Mouse (Mus musculus): ENCODE data around the gene Mydgf. TPM values are rescaled to one million over a fixed set of nuclear protein-coding genes. Genes with fewer than 3 reads are reported as not detected.
A peak's percentile ranks its signal among the peaks of the same experiment; 100 is the strongest.

Mydgf gene
- total and polyA plus RNA-seq, 3 experiments: 25.4 to 28.3 (median 26.0) TPM

- peak overlapping the region; percentile 95 for H3K27ac ChIP-seq
- H3K79me2 ChIP-seq (replicated peaks; ENCODE audit: control insufficient read depth, insufficient read depth, low read length): peaks cover 3% of the 10 kb centered on the region
- WGBS: 18% methylated on average over 12 of the region's 12 CpGs
- peak in 1 of 2 experiments; percentile 44 for DNase-seq
- H3K36me3 ChIP-seq (ENCODE audit: control insufficient read depth, insufficient read depth, low read length): no peaks in the 10 kb centered on the region
- peak overlapping the region; percentile 63 for H3K9ac ChIP-seq (ENCODE audit: low read depth, low read length)
- TF ChIP-seq CTCF (IDR thresholded peaks at IDR 0.05): no peak
- TF ChIP-seq POLR2A (IDR thresholded peaks at IDR 0.05; ENCODE audit: insufficient read depth, low read depth, low read length): no peak
- peak overlapping the region; percentile 71 for H3K4me3 ChIP-seq
- H3K4me1 ChIP-seq (ENCODE audit: control insufficient read depth, insufficient read depth, low read length): peaks cover 7% of the 10 kb centered on the region
- no peaks in the 10 kb centered on the region for H3K27me3 ChIP-seq (ENCODE audit: control insufficient read depth, insufficient read depth, low read length)
- intact Hi-C loops (cut with DNase I): loop anchor here (2.0 kb wide), 1 partner anchor 36 kb away; no protein-coding TSS in a partner anchor
Observed at GRCm38 (mm10) chr17:56219251-56219650, 35.5 kb upstream of the Mydgf start.

GRCm38 (mm10) chr17:56218377-56219191, 34.9 kb upstream of the Mydgf start, which contains the start of gene Dpp9:
Gene Dpp9, minus strand, starts transcription at chr17:56218905.
- WGBS: under 1% methylated on average over 77 of the region's 78 CpGs

GRCm38 (mm10) chr17:56217670-56218069, 34.0 kb upstream of the Mydgf start:
- WGBS: 55% methylated on average over 13 of the region's 13 CpGs
- Histone ChIP-seq H3K27ac (peak overlapping the region; percentile 95; the same call in 1 of the 2 replicates), H3K9ac (ENCODE audit: low read depth, low read length) (peak overlapping the region; percentile 96), H3K79me2 (replicated peaks; ENCODE audit: control insufficient read depth, insufficient read depth, low read length) (peaks cover 3% of the 10 kb centered on the region), H3K36me3 (ENCODE audit: control insufficient read depth, insufficient read depth, low read length) (no peaks in the 10 kb centered on the region), H3K27me3 (ENCODE audit: control insufficient read depth, insufficient read depth, low read length) (no peaks in the 10 kb centered on the region), H3K4me3 (peak overlapping the region; percentile 71), H3K4me1 (ENCODE audit: control insufficient read depth, insufficient read depth, low read length) (peaks cover 9% of the 10 kb centered on the region)
- peak in 1 of 2 experiments; percentile 27 for DNase-seq
- intact Hi-C loops (cut with DNase I): loop anchor here (2.0 kb wide), 1 partner anchor 37 kb away; no protein-coding TSS in a partner anchor
- TF ChIP-seq CTCF (IDR thresholded peaks at IDR 0.05) (no peak), EP300 (IDR thresholded peaks at IDR 0.05; ENCODE audit: insufficient read depth, low read depth, low read length) (no peak), POLR2A (IDR thresholded peaks at IDR 0.05; ENCODE audit: insufficient read depth, low read depth, low read length) (no peak)

More at GRCm38 (mm10) chr17:56218377-56219191, 34.9 kb upstream of the Mydgf start, which contains the start of gene Dpp9:
- peaks cover 7% of the 10 kb centered on the region for H3K4me1 ChIP-seq (ENCODE audit: control insufficient read depth, insufficient read depth, low read length)
- no peaks in the 10 kb centered on the region for H3K36me3 ChIP-seq (ENCODE audit: control insufficient read depth, insufficient read depth, low read length)
- peak; percentile 89 to 93 for DNase-seq
- H3K27me3 ChIP-seq (ENCODE audit: control insufficient read depth, insufficient read depth, low read length): no peaks in the 10 kb centered on the region
- TF ChIP-seq POLR2A (IDR thresholded peaks at IDR 0.05; ENCODE audit: insufficient read depth, low read depth, low read length) (peak; percentile 94), EP300 (IDR thresholded peaks at IDR 0.05; ENCODE audit: insufficient read depth, low read depth, low read length) (peak; percentile 83; the same call in 1 of the 2 replicates), CTCF (IDR thresholded peaks at IDR 0.05) (peak; percentile 58)
- H3K9ac ChIP-seq (ENCODE audit: low read depth, low read length): peak within 1 kb of the TSS; percentile 96
- H3K79me2 ChIP-seq (replicated peaks; ENCODE audit: control insufficient read depth, insufficient read depth, low read length): peaks cover 3% of the 10 kb centered on the region
- intact Hi-C loops (cut with DNase I): loop anchor here (2.0 kb wide), 1 partner anchor 36 kb away; no protein-coding TSS in a partner anchor
- peak within 1 kb of the TSS; percentile 71 for H3K4me3 ChIP-seq
- H3K27ac ChIP-seq: peak within 1 kb of the TSS; percentile 95

GRCm38 (mm10) chr17:56214229-56214628, 30.5 kb upstream of the Mydgf start:
- no peak overlapping the region for H3K4me3 ChIP-seq
- intact Hi-C loops (cut with DNase I): no loop called here
- no peak overlapping the region for H3K9ac ChIP-seq (ENCODE audit: low read depth, low read length)
- 91% methylated on average over 1 of the region's 1 CpGs for WGBS
- peaks cover 14% of the 10 kb centered on the region for H3K4me1 ChIP-seq (ENCODE audit: control insufficient read depth, insufficient read depth, low read length)
- no peaks in the 10 kb centered on the region for H3K27me3 ChIP-seq (ENCODE audit: control insufficient read depth, insufficient read depth, low read length)
- TF ChIP-seq POLR2A (IDR thresholded peaks at IDR 0.05; ENCODE audit: insufficient read depth, low read depth, low read length) (no peak), CTCF (IDR thresholded peaks at IDR 0.05) (no peak), EP300 (IDR thresholded peaks at IDR 0.05; ENCODE audit: insufficient read depth, low read depth, low read length) (no peak)
- DNase-seq: no peak
- H3K79me2 ChIP-seq (replicated peaks; ENCODE audit: control insufficient read depth, insufficient read depth, low read length): peaks cover 3% of the 10 kb centered on the region
- no peaks in the 10 kb centered on the region for H3K36me3 ChIP-seq (ENCODE audit: control insufficient read depth, insufficient read depth, low read length)
- no peak overlapping the region for H3K27ac ChIP-seq

- H3K9ac ChIP-seq (ENCODE audit: low read depth, low read length): no peak overlapping the region
- 55% methylated on average over 6 of the region's 6 CpGs for WGBS
- no peak overlapping the region for H3K4me3 ChIP-seq
- TF ChIP-seq EP300 (IDR thresholded peaks at IDR 0.05; ENCODE audit: insufficient read depth, low read depth, low read length) (no peak), CTCF (IDR thresholded peaks at IDR 0.05) (no peak), POLR2A (IDR thresholded peaks at IDR 0.05; ENCODE audit: insufficient read depth, low read depth, low read length) (no peak)
- H3K4me1 ChIP-seq (ENCODE audit: control insufficient read depth, insufficient read depth, low read length): peaks cover 17% of the 10 kb centered on the region
- no peak for DNase-seq
- H3K36me3 ChIP-seq (ENCODE audit: control insufficient read depth, insufficient read depth, low read length): no peaks in the 10 kb centered on the region
- no peak overlapping the region for H3K27ac ChIP-seq
- peaks cover 3% of the 10 kb centered on the region for H3K79me2 ChIP-seq (replicated peaks; ENCODE audit: control insufficient read depth, insufficient read depth, low read length)
- intact Hi-C loops (cut with DNase I): no loop called here
- H3K27me3 ChIP-seq (ENCODE audit: control insufficient read depth, insufficient read depth, low read length): no peaks in the 10 kb centered on the region
Observed at GRCm38 (mm10) chr17:56212676-56213075, 29.0 kb upstream of the Mydgf start.

- Histone ChIP-seq H3K4me1 (ENCODE audit: control insufficient read depth, insufficient read depth, low read length) (peaks cover 15% of the 10 kb centered on the region), H3K79me2 (replicated peaks; ENCODE audit: control insufficient read depth, insufficient read depth, low read length) (no peaks in the 10 kb centered on the region), H3K9ac (ENCODE audit: low read depth, low read length) (no peak overlapping the region), H3K4me3 (no peak overlapping the region), H3K27me3 (ENCODE audit: control insufficient read depth, insufficient read depth, low read length) (no peaks in the 10 kb centered on the region), H3K36me3 (ENCODE audit: control insufficient read depth, insufficient read depth, low read length) (no peaks in the 10 kb centered on the region), H3K27ac (peak overlapping the region; percentile 69)
- 29% methylated on average over 2 of the region's 2 CpGs for WGBS
- TF ChIP-seq CTCF (IDR thresholded peaks at IDR 0.05) (no peak), POLR2A (IDR thresholded peaks at IDR 0.05; ENCODE audit: insufficient read depth, low read depth, low read length) (peak; percentile 47), EP300 (IDR thresholded peaks at IDR 0.05; ENCODE audit: insufficient read depth, low read depth, low read length) (peak; percentile 67; the same call in 1 of the 2 replicates)
- DNase-seq: peak; percentile 51 to 60
- intact Hi-C loops (cut with DNase I): no loop called here
Observed at GRCm38 (mm10) chr17:56211090-56211489, 27.4 kb upstream of the Mydgf start.

Measured in heart, adult 2 months (tissue).